Mouse (Mus musculus): ENCODE results near the gene Ubash3a. TPM values are rescaled to one million over a fixed set of nuclear protein-coding genes. Genes with fewer than 3 reads are reported as not detected.
A peak's percentile ranks its signal among the peaks of the same experiment; 100 is the strongest.

Gene Ubash3a
- polyA plus RNA-seq, 1 experiment from 2014 or later = 0.34 TPM

DNA sequence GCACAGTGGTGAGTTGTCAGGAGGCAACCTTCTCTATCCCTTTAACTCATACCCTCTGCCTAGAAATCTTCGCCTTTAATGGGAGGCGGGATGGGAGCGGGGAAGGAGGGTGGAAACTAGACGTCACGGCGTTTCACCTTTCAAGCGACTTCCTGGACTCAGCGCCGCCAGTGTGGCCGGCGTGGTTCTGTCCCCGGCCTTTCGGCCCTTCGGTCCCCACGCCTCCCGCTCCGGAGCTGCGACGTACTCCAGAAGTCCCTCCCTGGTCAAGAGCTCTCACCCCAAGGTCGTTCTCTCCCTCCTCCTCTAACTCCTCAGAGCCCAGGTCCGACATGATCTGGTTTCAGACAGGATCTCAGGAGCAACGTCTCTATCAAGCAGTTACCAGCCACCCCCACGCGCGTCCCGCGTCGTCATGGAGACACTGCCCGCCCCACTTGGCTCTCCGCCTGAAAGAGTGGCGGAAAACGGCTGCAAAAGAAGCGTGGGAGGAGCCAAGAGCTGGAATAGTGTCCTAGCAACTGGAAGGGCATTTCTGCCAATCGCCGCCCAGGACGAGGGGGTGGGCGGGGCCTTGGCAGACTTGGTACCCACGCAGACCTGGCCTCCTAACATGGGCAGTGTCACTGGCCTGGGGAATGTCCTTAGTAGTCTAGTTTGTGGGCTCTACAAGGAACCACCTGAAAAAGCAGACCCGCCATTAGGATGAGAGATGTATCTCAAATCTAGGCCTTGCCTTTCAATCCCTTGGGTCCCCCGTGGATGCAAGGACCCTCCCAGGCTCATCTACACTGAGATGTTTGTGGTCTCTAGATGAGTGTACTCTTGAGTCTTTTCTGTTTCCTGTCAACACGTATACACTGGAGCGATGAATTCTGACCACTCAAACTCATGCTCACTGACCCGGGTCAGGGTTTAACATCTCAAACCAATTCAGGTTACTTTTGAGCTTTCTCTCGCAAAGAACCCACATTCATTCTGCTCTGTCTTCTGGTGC is 69.5 kb downstream of the Ubash3a start, which contains the start of gene Rsph1:
Rsph1 (minus strand) TSS at position 462 of the 997 bp plus-strand sequence.
- Histone ChIP-seq H3K4me1 (peaks cover 24% of the 10 kb centered on the region), H3K9me3 (no peaks in the 10 kb centered on the region), H3K27ac (replicated peaks) (peak within 1 kb of the TSS; percentile 37; the same call in 1 of the 2 replicates), H3K27me3 (replicated peaks; ENCODE audit: low read depth, poor library complexity, severe bottlenecking) (peaks cover 11% of the 10 kb centered on the region), H3K4me3 (peak within 1 kb of the TSS; percentile 70), H3K36me3 (replicated peaks) (no peaks in the 10 kb centered on the region)
- WGBS = 10% methylated on average over 44 of the region's 44 CpGs
- peak; percentile 89 for DNase-seq (ENCODE audit: low spot score)

DNA sequence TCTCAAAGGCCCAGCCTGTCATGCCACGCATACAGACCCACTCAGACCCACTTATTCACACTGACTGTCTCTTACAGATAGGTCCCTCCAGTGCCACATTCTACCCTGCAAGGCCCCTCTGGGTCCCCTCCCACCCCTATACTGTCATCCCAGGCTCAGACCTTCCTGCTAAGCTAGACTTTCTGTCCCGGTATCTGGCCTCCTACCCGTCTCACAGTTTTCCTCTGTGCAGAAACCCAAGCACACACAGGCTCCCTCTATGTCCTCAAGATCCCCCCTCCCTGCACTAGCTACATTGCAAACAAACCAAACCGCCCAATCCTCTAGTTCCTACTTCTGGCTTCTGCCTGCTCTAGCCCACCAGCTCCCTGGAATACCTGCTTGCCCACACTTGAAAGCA is 70.3 kb downstream of the Ubash3a start:
- Histone ChIP-seq H3K27me3 (replicated peaks; ENCODE audit: low read depth, poor library complexity, severe bottlenecking) (peaks cover 11% of the 10 kb centered on the region), H3K4me3 (no peak overlapping the region), H3K36me3 (replicated peaks) (no peaks in the 10 kb centered on the region), H3K4me1 (peaks cover 31% of the 10 kb centered on the region), H3K27ac (replicated peaks) (no peak overlapping the region), H3K9me3 (no peaks in the 10 kb centered on the region)
- no peak for DNase-seq (ENCODE audit: low spot score)
- WGBS = 77% methylated on average over 4 of the region's 4 CpGs

GRCm38 (mm10) chr17:31279541-31279940 is 71.9 kb downstream of the Ubash3a start:
- WGBS = 82% methylated on average over 9 of the region's 9 CpGs
- no peaks in the 10 kb centered on the region for H3K36me3 ChIP-seq (replicated peaks)
- no peak overlapping the region for H3K4me3 ChIP-seq
- no peak overlapping the region for H3K27ac ChIP-seq (replicated peaks)
- peaks cover 31% of the 10 kb centered on the region for H3K4me1 ChIP-seq
- no peaks in the 10 kb centered on the region for H3K9me3 ChIP-seq
- no peak for DNase-seq (ENCODE audit: low spot score)
- peaks cover 11% of the 10 kb centered on the region for H3K27me3 ChIP-seq (replicated peaks; ENCODE audit: low read depth, poor library complexity, severe bottlenecking)

GRCm38 (mm10) chr17:31280269-31280668 is 72.6 kb downstream of the Ubash3a start:
- H3K4me3 ChIP-seq = no peak overlapping the region
- 76% methylated on average over 6 of the region's 6 CpGs for WGBS
- DNase-seq (ENCODE audit: low spot score) = no peak
- peaks cover 11% of the 10 kb centered on the region for H3K27me3 ChIP-seq (replicated peaks; ENCODE audit: low read depth, poor library complexity, severe bottlenecking)
- no peak overlapping the region for H3K27ac ChIP-seq (replicated peaks)
- H3K4me1 ChIP-seq = peaks cover 31% of the 10 kb centered on the region
- no peaks in the 10 kb centered on the region for H3K9me3 ChIP-seq
- H3K36me3 ChIP-seq (replicated peaks) = no peaks in the 10 kb centered on the region

- H3K27ac ChIP-seq (replicated peaks) = no peak overlapping the region
- peaks cover 22% of the 10 kb centered on the region for H3K4me1 ChIP-seq
- WGBS = 44% methylated on average over 19 of the region's 19 CpGs
- DNase-seq (ENCODE audit: low spot score) = no peak
- H3K4me3 ChIP-seq = no peak overlapping the region
- H3K27me3 ChIP-seq (replicated peaks; ENCODE audit: low read depth, poor library complexity, severe bottlenecking) = no peaks in the 10 kb centered on the region
- no peaks in the 10 kb centered on the region for H3K36me3 ChIP-seq (replicated peaks)
- no peaks in the 10 kb centered on the region for H3K9me3 ChIP-seq
Measured at GRCm38 (mm10) chr17:31281830-31282686, 74.4 kb downstream of the Ubash3a start.

DNA sequence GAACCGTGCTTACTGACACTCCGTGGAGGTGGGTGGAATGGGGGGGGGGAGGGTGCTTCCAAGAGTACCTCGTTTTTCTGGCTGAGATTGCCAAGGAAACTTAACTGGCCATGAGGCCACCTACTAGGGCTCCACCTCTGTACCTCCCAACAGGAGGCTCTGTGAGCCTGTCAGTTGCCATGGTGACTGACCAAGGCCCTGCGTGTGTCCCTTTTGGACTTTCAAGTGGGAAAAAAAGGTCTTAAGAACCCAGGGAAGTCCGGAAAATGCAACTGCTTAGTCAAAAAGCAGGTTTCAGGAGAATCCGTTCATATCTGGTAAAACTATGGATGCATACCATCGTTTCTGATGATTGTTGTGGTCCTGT is 75.0 kb downstream of the Ubash3a start:
- H3K9me3 ChIP-seq = no peaks in the 10 kb centered on the region
- WGBS = 21% methylated on average over 7 of the region's 7 CpGs
- H3K4me1 ChIP-seq = peaks cover 16% of the 10 kb centered on the region
- H3K27me3 ChIP-seq (replicated peaks; ENCODE audit: low read depth, poor library complexity, severe bottlenecking) = no peaks in the 10 kb centered on the region
- no peaks in the 10 kb centered on the region for H3K36me3 ChIP-seq (replicated peaks)
- no peak for DNase-seq (ENCODE audit: low spot score)
- H3K4me3 ChIP-seq = no peak overlapping the region
- H3K27ac ChIP-seq (replicated peaks) = no peak overlapping the region

DNA sequence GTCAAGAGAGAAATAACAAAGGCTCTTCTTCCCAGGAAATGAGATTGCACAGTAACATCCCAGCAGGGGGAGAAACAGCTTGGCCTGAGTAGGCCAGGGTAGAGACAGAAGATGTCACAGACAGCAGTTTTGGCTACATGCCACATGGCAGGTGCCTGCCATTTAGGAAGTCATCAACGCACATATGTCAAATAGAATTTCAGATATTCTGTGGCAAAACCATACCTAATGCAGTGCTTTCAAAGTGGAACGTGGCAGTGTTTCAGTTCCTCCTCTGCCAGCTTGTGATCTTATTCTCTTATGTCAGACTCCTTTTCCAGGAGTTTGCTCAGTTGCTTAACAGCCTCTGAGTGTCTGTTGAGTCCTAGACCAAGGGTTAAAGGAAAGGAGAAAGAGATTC is 78.2 kb downstream of the Ubash3a start:
- no peaks in the 10 kb centered on the region for H3K27me3 ChIP-seq (replicated peaks; ENCODE audit: low read depth, poor library complexity, severe bottlenecking)
- H3K36me3 ChIP-seq (replicated peaks) = no peaks in the 10 kb centered on the region
- no peaks in the 10 kb centered on the region for H3K9me3 ChIP-seq
- WGBS = 88% methylated on average over 2 of the region's 2 CpGs
- H3K4me3 ChIP-seq = no peak overlapping the region
- no peak overlapping the region for H3K27ac ChIP-seq (replicated peaks)
- DNase-seq (ENCODE audit: low spot score) = no peak
- H3K4me1 ChIP-seq = peaks cover 16% of the 10 kb centered on the region

DNA sequence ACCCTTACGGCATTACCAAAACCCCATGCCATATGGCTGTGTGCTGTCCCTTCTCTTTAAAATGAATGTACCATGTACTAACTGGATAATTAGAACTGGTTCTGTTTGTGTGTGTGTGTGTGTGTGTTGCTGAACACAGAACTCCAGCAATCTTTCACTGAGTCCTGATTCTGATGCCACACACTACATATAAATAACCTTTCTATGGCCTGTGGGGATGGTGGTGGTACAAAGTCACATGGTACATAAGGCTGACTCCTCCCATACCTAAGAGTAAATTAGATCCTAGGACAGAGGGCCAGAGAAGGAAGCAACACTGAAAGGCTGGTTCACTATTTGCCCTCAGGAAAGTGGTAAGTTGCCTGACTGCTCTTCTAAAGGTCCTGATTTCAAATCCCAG is 78.8 kb downstream of the Ubash3a start, which contains the start of gene Slc37a1:
Slc37a1 (plus strand) TSS at position 301 of the 400 bp plus-strand sequence.
- Histone ChIP-seq H3K27ac (replicated peaks) (no peak within 1 kb of the TSS), H3K4me1 (peaks cover 16% of the 10 kb centered on the region), H3K4me3 (no peak within 1 kb of the TSS), H3K9me3 (no peaks in the 10 kb centered on the region), H3K36me3 (replicated peaks) (no peaks in the 10 kb centered on the region), H3K27me3 (replicated peaks; ENCODE audit: low read depth, poor library complexity, severe bottlenecking) (no peaks in the 10 kb centered on the region)
- DNase-seq (ENCODE audit: low spot score) = no peak
- 92% methylated on average over 1 of the region's 1 CpGs for WGBS

GRCm38 (mm10) chr17:31287216-31287615 is 79.5 kb downstream of the Ubash3a start:
- Histone ChIP-seq H3K27me3 (replicated peaks; ENCODE audit: low read depth, poor library complexity, severe bottlenecking) (no peaks in the 10 kb centered on the region), H3K9me3 (no peaks in the 10 kb centered on the region), H3K36me3 (replicated peaks) (no peaks in the 10 kb centered on the region), H3K4me1 (peaks cover 11% of the 10 kb centered on the region), H3K27ac (replicated peaks) (no peak overlapping the region), H3K4me3 (no peak overlapping the region)
- 92% methylated on average over 3 of the region's 3 CpGs for WGBS
- DNase-seq (ENCODE audit: low spot score) = no peak

DNA sequence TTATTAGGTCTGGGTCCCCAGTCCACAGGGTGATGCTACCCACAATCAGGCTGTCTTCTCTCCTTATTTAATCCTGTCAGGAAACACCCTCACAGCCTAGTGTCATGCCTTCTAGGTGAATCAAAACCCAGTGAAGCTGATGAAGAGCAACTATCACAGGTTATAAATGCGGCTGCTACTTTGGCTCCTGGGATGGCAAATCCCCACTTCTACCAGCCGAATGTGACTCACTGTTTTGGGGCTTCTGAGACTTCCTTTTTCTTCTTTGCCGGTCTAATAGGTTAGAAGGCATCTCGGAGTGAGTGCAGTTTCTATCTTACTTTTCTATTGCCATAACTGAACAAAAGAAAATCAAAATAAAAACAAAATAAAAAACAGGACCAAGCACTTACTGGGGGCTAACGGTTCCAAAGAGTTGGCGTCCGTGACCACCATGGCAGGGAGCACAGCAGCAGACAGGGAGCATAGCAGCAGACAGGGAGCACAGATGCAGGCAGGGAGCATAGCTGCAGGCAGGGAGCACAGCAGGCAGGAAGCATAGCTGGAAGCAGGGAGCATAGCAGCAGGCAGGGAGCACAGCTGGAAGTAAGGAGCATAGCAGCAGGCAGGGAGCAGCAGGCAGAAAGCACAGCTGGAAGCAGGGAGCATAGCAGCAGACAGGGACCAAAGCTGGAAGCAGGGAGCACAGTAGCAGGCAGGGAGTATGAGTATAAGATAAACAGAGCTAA is 81.5 kb downstream of the Ubash3a start:
- H3K27ac ChIP-seq (replicated peaks) = 0 out of 2 replicates have a peak overlapping the region, but pooled peaks have one; percentile 10
- WGBS = 60% methylated on average over 7 of the region's 7 CpGs
- no peaks in the 10 kb centered on the region for H3K27me3 ChIP-seq (replicated peaks; ENCODE audit: low read depth, poor library complexity, severe bottlenecking)
- DNase-seq (ENCODE audit: low spot score) = no peak
- H3K9me3 ChIP-seq = no peaks in the 10 kb centered on the region
- H3K4me1 ChIP-seq = peaks cover 4% of the 10 kb centered on the region
- H3K36me3 ChIP-seq (replicated peaks) = no peaks in the 10 kb centered on the region
- no peak overlapping the region for H3K4me3 ChIP-seq

- no peaks in the 10 kb centered on the region for H3K9me3 ChIP-seq
- DNase-seq (ENCODE audit: low spot score) = no peak
- peaks cover 11% of the 10 kb centered on the region for H3K27me3 ChIP-seq (replicated peaks; ENCODE audit: low read depth, poor library complexity, severe bottlenecking)
- no peak overlapping the region for H3K27ac ChIP-seq (replicated peaks)
- H3K36me3 ChIP-seq (replicated peaks) = no peaks in the 10 kb centered on the region
- peaks cover 8% of the 10 kb centered on the region for H3K4me1 ChIP-seq
- no peak overlapping the region for H3K4me3 ChIP-seq
Measured at GRCm38 (mm10) chr17:31290311-31290710, 82.6 kb downstream of the Ubash3a start.

GRCm38 (mm10) chr17:31290859-31291258 is 83.2 kb downstream of the Ubash3a start:
- Histone ChIP-seq H3K36me3 (replicated peaks) (no peaks in the 10 kb centered on the region), H3K4me1 (peaks cover 13% of the 10 kb centered on the region), H3K9me3 (no peaks in the 10 kb centered on the region), H3K27me3 (replicated peaks; ENCODE audit: low read depth, poor library complexity, severe bottlenecking) (peaks cover 16% of the 10 kb centered on the region), H3K27ac (replicated peaks) (no peak overlapping the region), H3K4me3 (no peak overlapping the region)
- WGBS = 67% methylated on average over 6 of the region's 6 CpGs
- no peak for DNase-seq (ENCODE audit: low spot score)

Data from embryonic facial prominence, embryonic 10.5 days (tissue).